In the genomic region with DNA sequence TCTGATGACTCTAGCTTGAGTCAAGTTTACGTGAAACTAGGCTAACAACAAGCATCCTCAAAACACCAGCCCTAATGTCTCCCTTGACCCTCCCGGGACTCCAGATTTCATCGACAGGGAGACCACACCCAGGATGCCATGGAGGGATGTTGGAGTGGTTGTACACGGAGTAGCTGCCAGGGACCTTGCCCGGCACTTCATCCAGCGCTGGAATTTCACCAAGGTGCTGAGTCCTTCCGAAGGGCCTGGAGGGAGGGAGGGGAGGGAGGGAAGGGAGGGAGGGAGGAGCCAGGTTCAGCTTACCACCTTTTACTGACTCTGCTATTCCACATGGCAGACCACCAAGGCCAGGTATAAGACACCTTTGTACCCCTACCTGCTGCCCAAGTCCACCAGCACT, we compare ENCODE assay signal across 26 mouse cellular contexts. TPM values are rescaled to one million over a fixed set of nuclear protein-coding genes. Genes with fewer than 3 reads are reported as not detected.
"Had no signal": no experiment of that assay in that cellular context is flagged by ENCODE, and none has a peak within 500 bp of the region (broad histone marks: within the 10 kb centered on the region; RNA-seq: fewer than 3 reads in every experiment).

No protein-coding gene starts in this region.

- H3K9ac ChIP-seq: limb, embryonic 13.5 days; liver, embryonic 12.5 days; liver, embryonic 15.5 days; neural tube, embryonic 12.5 days; neural tube, embryonic 15.5 days had no signal

- H3K4me3 ChIP-seq: limb, embryonic 10.5 days; limb, embryonic 13.5 days; liver, embryonic 12.5 days; liver, embryonic 15.5 days; megakaryocyte, embryonic 14.5 days; midbrain, embryonic 10.5 days; neural tube, embryonic 12.5 days; neural tube, embryonic 15.5 days had no signal

- H3K27ac ChIP-seq: limb, embryonic 10.5 days; limb, embryonic 13.5 days; liver, embryonic 12.5 days; liver, embryonic 15.5 days; midbrain, embryonic 10.5 days; neural tube, embryonic 12.5 days; neural tube, embryonic 15.5 days had no signal

- DNase-seq: kidney, adult 2 months; kidney, postnatal 14 days; kidney, postnatal 4 days; liver; midbrain, embryonic 14.5 days; right cerebral cortex, adult 18-20 months; right cerebral cortex, postnatal 14 days; right cerebral cortex, postnatal 4 days; thymus, postnatal 25 days had no signal

- ATAC-seq: intestine, postnatal 0 days; liver, embryonic 12.5 days had no signal

- H3K9me3 ChIP-seq: limb, embryonic 10.5 days; limb, embryonic 13.5 days; liver, embryonic 12.5 days; liver, embryonic 15.5 days; megakaryocyte, embryonic 14.5 days; midbrain, embryonic 10.5 days; neural tube, embryonic 12.5 days; neural tube, embryonic 15.5 days had no signal

- H3K36me3 ChIP-seq: limb, embryonic 10.5 days; liver, embryonic 12.5 days; midbrain, embryonic 10.5 days; neural tube, embryonic 12.5 days had no signal

- H3K27me3 ChIP-seq: limb, embryonic 13.5 days; neural tube, embryonic 12.5 days; neural tube, embryonic 15.5 days had no signal

- H3K4me2 ChIP-seq: limb, embryonic 13.5 days; liver, embryonic 12.5 days; liver, embryonic 15.5 days; neural tube, embryonic 12.5 days; neural tube, embryonic 15.5 days had no signal

- H3K4me1 ChIP-seq: liver, embryonic 12.5 days; liver, embryonic 15.5 days; neural tube, embryonic 15.5 days had no signal

RNA-seq across cellular contexts. Expression of gene Gm40193, which starts 21.2 kb away (rescaled TPM):
- total RNA-seq: layer of hippocampus, adult 18-20 months; layer of hippocampus, postnatal 25 days; left cerebral cortex, adult 18-20 months; left cerebral cortex, postnatal 25 days had no signal
- polyA plus RNA-seq: intestine, embryonic 14.5 days; intestine, postnatal 0 days; kidney, adult 2 months; kidney, embryonic 16.5 days; limb, embryonic 10.5 days; limb, embryonic 13.5 days; liver, embryonic 12.5 days; liver, embryonic 15.5 days; midbrain, embryonic 10.5 days; midbrain, embryonic 14.5 days; neural tube, embryonic 12.5 days; neural tube, embryonic 15.5 days; stomach, embryonic 14.5 days; thymus, postnatal 0 days had no signal

RNA-seq across cellular contexts. Expression of gene Gltpd2, which starts 34.9 kb away (rescaled TPM):
- total RNA-seq: layer of hippocampus, adult 18-20 months; layer of hippocampus, postnatal 25 days; left cerebral cortex, adult 18-20 months; left cerebral cortex, postnatal 25 days had no signal
- polyA plus RNA-seq: thymus, postnatal 0 days had no signal
